Mouse (Mus musculus) erythroid progenitor cell, adult 5-6 weeks (primary cell): ENCODE data around the gene Psmc5. TPM values are rescaled to one million over a fixed set of nuclear protein-coding genes. Genes with fewer than 3 reads are reported as not detected.

ENCODE experiments used
- ATAC-seq: replicated peaks from 2 replicates; pipeline ENCODE4 v1.8.0; 2016; ENCODE audit warnings: moderate number of reproducible peaks, mild to moderate bottlenecking, moderate TSS enrichment, inconsistent platforms; ENCODE audit not compliant: poor library complexity, low FRiP score, severe bottlenecking
- total RNA-seq, 2 experiments: library from RNA; stranded (forward) in 1 of 2; stranded (reverse) in 1 of 2; fragments of 150-400 nt in 1 of 2; fragments of 186-747, 209-891 nt in 1 of 2; gene quantifications; 2 replicates each; pipeline versions ENCODE4 v1.2.3 to v1.2.4; 2015 to 2017; ENCODE audit warnings: low replicate concordance in 2 of 2

The Psmc5 gene
- total RNA-seq, 2 experiments from 2014 or later = 33.4 to 41.5 TPM

DNA sequence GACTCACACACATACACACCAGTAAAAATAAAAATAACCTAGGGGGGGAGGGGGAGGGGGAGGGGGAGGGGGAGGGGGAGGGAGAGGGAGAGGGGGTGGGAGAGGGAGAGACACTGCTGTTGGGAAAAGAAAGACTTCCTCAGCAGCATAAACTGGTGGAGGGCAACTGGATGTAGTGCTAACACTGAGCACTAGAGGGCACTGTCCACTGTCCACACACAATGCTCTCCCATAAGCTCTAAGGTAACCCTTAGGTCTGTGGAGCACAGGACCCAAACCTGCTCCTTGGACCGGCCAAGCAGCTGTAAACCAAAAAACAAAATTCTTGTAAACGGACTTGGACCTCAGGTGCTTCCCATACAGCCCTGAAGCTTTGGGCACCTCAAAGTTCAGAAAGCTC, 46.7 kb downstream of the Psmc5 start:
- peak; percentile 78 for ATAC-seq

DNA sequence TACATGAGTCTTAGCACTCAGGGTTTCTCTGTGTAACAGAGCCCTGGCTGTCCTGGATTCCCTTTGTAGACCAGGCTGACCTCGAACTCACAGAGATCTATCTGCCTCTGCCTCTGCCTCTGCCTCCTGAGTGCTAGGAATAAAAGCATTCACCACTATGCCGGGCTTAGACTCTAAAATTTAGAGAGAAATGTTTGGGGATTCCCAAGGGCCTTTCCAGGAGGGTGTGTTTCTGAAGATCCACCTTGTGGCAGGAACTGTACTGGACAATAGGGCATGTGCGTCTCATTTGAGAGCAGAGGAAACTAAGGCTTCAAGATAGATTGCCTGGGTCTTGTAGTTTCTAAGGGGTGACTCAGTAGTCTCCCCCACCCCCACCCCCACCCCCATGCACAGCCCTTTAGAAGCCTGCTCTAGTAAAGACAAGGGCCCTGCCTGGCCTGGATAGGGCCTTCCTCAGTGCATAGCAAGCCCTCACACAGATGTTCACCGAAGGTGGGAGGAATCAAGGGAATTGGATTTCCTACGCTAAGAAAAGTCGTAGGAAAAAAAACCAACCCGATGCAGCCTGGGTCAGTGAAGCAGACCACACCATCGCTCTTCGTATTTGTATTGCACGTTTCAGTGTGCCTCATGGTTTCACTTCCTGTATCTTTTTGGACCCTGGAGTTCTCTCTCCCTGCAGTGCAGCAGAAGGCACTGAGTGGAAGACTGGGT, 49.6 kb downstream of the Psmc5 start:
- no peak for ATAC-seq

DNA sequence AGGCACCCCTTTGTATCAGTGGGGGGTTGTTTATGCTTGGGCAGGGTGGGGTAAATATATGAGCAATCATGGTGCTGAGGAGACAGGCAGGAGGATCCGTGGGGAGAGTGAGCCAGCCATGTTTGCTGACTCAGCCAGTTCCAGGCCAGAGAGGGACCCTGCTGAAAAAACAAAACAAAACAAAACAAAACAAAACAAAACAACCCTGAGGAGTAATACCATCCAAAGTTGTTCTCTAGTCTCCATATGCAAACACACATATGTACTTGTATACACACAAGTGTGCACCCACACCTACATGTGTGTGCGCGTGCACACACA, 50.1 kb downstream of the Psmc5 start:
- no peak for ATAC-seq

DNA sequence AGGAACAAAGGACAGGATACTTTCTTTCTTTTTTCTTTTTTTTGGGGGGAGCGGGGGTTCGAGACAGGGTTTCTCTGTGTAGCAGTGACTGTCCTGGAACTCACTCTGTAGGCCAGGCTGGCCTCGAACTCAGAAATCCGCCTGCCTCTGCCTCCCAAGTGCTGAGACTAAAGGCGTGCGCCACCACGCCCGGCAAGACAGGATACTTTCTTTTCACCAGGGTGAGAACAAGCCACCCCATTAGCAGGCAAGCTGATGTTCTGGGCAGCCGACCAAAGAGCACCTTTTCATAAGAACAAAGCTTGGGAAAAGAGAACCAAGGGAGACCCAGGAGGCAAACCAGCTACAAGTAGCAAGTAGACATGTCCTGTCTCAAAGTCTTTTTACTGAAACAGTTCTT, 50.8 kb downstream of the Psmc5 start:
- ATAC-seq = no peak

GRCm38 (mm10) chr11:106307432-106307831, 51.5 kb downstream of the Psmc5 start:
- ATAC-seq = no peak

DNA sequence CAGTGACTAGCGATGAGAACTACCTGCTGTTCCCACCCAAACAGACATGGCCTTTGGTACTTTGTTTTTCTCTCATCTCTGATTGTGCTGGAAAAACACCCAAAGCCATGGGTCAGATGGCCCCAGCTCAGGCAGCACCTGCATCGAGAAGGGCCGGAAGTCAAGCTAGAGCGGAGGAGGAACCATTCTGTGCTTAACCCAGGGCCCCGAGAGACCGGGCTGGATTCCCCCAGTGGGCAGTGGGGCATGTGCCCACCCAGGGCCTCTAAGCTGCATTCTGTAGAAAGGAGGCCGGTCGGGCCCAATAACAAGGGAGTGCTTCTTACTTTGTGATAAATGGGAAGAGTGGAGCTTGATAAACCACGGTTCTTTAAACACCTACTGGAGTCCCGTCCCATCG, 52.2 kb downstream of the Psmc5 start:
- no peak for ATAC-seq

DNA sequence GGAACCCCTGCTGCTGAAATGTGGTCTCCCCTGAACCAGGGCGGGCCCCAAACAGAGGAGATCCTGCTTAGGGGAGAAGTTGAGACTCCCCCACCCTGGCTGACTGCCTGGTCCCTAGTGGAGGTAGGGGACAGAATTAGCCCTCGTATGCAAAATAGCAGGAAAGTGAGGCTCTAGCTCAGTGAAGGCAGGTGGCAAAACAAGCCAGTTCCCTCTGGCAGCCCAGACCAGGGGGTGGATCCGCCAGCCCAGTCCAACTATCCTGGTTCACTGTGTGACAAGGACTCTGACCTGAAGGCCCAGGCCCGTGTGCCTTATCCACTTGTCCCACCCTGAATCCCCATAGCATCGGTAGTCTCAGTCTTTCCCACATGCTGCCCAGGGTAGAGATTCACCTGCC, 54.2 kb downstream of the Psmc5 start:
- no peak for ATAC-seq

Other genes with a start within 250 kb of the Psmc5 start
- not detected in 2 replicates for gene Kcnh6, start 248.0 kb upstream of the Psmc5 start, total RNA-seq (2015; ENCODE audit: low replicate concordance)
- not detected in 2 replicates for gene Kcnh6, start 248.0 kb upstream of the Psmc5 start, total RNA-seq (2017; ENCODE audit: low replicate concordance)
- 25.2 and 28.1 TPM in 2 replicates for gene Dcaf7, start 219.3 kb upstream of the Psmc5 start, total RNA-seq (2015; ENCODE audit: low replicate concordance)
- 26.9 and 36.5 TPM in 2 replicates for gene Dcaf7, start 219.3 kb upstream of the Psmc5 start, total RNA-seq (2017; ENCODE audit: low replicate concordance)
- gene Taco1, start 190.1 kb upstream of the Psmc5 start, total RNA-seq (2015; ENCODE audit: low replicate concordance) = 5.9 TPM in 1 of 2 replicates, not detected in the other
- 4.1 and 6.8 TPM in 2 replicates for gene Taco1, start 190.1 kb upstream of the Psmc5 start, total RNA-seq (2017; ENCODE audit: low replicate concordance)
- 9.6 and 11.5 TPM in 2 replicates for gene Map3k3, start 171.5 kb upstream of the Psmc5 start, total RNA-seq (2015; ENCODE audit: low replicate concordance)
- gene Map3k3, start 171.5 kb upstream of the Psmc5 start, total RNA-seq (2017; ENCODE audit: low replicate concordance) = 5.7 and 6.2 TPM in 2 replicates
- gene Gm10840, start 95.3 kb upstream of the Psmc5 start, total RNA-seq (2015; ENCODE audit: low replicate concordance) = not detected in 2 replicates
- not detected in 2 replicates for gene Gm10840, start 95.3 kb upstream of the Psmc5 start, total RNA-seq (2017; ENCODE audit: low replicate concordance)
- gene Limd2, start 95.3 kb upstream of the Psmc5 start, total RNA-seq (2015; ENCODE audit: low replicate concordance) = 35.7 and 49.0 TPM in 2 replicates
- gene Limd2, start 95.3 kb upstream of the Psmc5 start, total RNA-seq (2017; ENCODE audit: low replicate concordance) = 4.8 and 8.7 TPM in 2 replicates
- 14.1 and 16.3 TPM in 2 replicates for gene Strada, start 54.0 kb upstream of the Psmc5 start, total RNA-seq (2015; ENCODE audit: low replicate concordance)
- 6.4 and 12.3 TPM in 2 replicates for gene Strada, start 54.0 kb upstream of the Psmc5 start, total RNA-seq (2017; ENCODE audit: low replicate concordance)
- 24.1 and 54.9 TPM in 2 replicates for gene Ccdc47, start 39.8 kb upstream of the Psmc5 start, total RNA-seq (2015; ENCODE audit: low replicate concordance)
- gene Ccdc47, start 39.8 kb upstream of the Psmc5 start, total RNA-seq (2017; ENCODE audit: low replicate concordance) = 122 and 130 TPM in 2 replicates
- 28.9 and 47.6 TPM in 2 replicates for gene Ddx42, start 39.2 kb upstream of the Psmc5 start, total RNA-seq (2015; ENCODE audit: low replicate concordance)
- gene Ddx42, start 39.2 kb upstream of the Psmc5 start, total RNA-seq (2017; ENCODE audit: low replicate concordance) = 60.4 and 91.1 TPM in 2 replicates
- gene Ftsj3, start 75 bp upstream of the Psmc5 start, total RNA-seq (2015; ENCODE audit: low replicate concordance) = 6.5 and 13.8 TPM in 2 replicates
- gene Ftsj3, start 75 bp upstream of the Psmc5 start, total RNA-seq (2017; ENCODE audit: low replicate concordance) = 19.1 and 20.7 TPM in 2 replicates
- gene Smarcd2, start 16.8 kb downstream of the Psmc5 start, total RNA-seq (2015; ENCODE audit: low replicate concordance) = 36.0 and 49.0 TPM in 2 replicates
- 119 and 162 TPM in 2 replicates for gene Smarcd2, start 16.8 kb downstream of the Psmc5 start, total RNA-seq (2017; ENCODE audit: low replicate concordance)
- not detected in 2 replicates for gene Tcam1, start 20.5 kb downstream of the Psmc5 start, total RNA-seq (2015; ENCODE audit: low replicate concordance)
- not detected in 2 replicates for gene Tcam1, start 20.5 kb downstream of the Psmc5 start, total RNA-seq (2017; ENCODE audit: low replicate concordance)
- not detected in 2 replicates for gene Gh, start 45.7 kb downstream of the Psmc5 start, total RNA-seq (2015; ENCODE audit: low replicate concordance)
- gene Gh, start 45.7 kb downstream of the Psmc5 start, total RNA-seq (2017; ENCODE audit: low replicate concordance) = 2.7 TPM in 1 of 2 replicates, not detected in the other
- 110 and 129 TPM in 2 replicates for gene Cd79b, start 58.6 kb downstream of the Psmc5 start, total RNA-seq (2015; ENCODE audit: low replicate concordance)
- 29.3 and 46.0 TPM in 2 replicates for gene Cd79b, start 58.6 kb downstream of the Psmc5 start, total RNA-seq (2017; ENCODE audit: low replicate concordance)
- 0.84 TPM in 1 of 2 replicates, not detected in the other for gene Scn4a, start 97.1 kb downstream of the Psmc5 start, total RNA-seq (2015; ENCODE audit: low replicate concordance)
- 0.39 TPM in 1 of 2 replicates, not detected in the other for gene Scn4a, start 97.1 kb downstream of the Psmc5 start, total RNA-seq (2017; ENCODE audit: low replicate concordance)
- gene Prr29, start 109.3 kb downstream of the Psmc5 start, total RNA-seq (2015; ENCODE audit: low replicate concordance) = not detected in 2 replicates
- gene Prr29, start 109.3 kb downstream of the Psmc5 start, total RNA-seq (2017; ENCODE audit: low replicate concordance) = not detected in 2 replicates
- 23.9 TPM in 1 of 2 replicates, not detected in the other for gene Icam2, start 131.9 kb downstream of the Psmc5 start, total RNA-seq (2015; ENCODE audit: low replicate concordance)
- gene Icam2, start 131.9 kb downstream of the Psmc5 start, total RNA-seq (2017; ENCODE audit: low replicate concordance) = 9.5 and 15.1 TPM in 2 replicates
- gene Ern1, start 231.7 kb downstream of the Psmc5 start, total RNA-seq (2015; ENCODE audit: low replicate concordance) = 8.8 and 11.9 TPM in 2 replicates
- 5.9 and 6.7 TPM in 2 replicates for gene Ern1, start 231.7 kb downstream of the Psmc5 start, total RNA-seq (2017; ENCODE audit: low replicate concordance)